Mouse (Mus musculus) hindbrain, embryonic 11.5 days (tissue): ENCODE measurements at regions not wholly inside any gene's neighbourhood (a gene's known extent, or its start where the extent isn't known, plus 50 kb on each side); places are given as distances from the start of the nearest gene placed in this dataset.

ENCODE experiments used
- ATAC-seq: fragments of 200-750 bp; cut with Nextera tagmentation; 2 replicates; pipeline ENCODE4 v1.8.0; 2017; ENCODE audit warnings: mild to moderate bottlenecking, moderate TSS enrichment, moderate library complexity; ENCODE audit not compliant: low FRiP score
- DNase-seq: peaks from one replicate; pipeline ENCODE4 v3.0.0-alpha.2; 2015; ENCODE audit warnings: low spot score
- H3K27ac ChIP-seq: fragments of 300-500 bp; sonication (generic); 2 replicates; pipeline ENCODE4 v1.5.1; 2014; ENCODE audit warnings: mild to moderate bottlenecking, low read depth, low read length
- H3K27me3 ChIP-seq: fragments of 300-500 bp; sonication (generic); 2 replicates; pipeline ENCODE4 v1.6.1; 2014; ENCODE audit warnings: mild to moderate bottlenecking, low read length, moderate library complexity, mixed read lengths; ENCODE audit not compliant: control insufficient read depth, insufficient read depth
- H3K36me3 ChIP-seq: fragments of 300-500 bp; sonication (generic); 2 replicates; pipeline ENCODE4 v1.6.1; 2014; ENCODE audit warnings: mild to moderate bottlenecking, low read length, moderate library complexity, mixed read lengths; ENCODE audit not compliant: control insufficient read depth, insufficient read depth
- H3K4me1 ChIP-seq: fragments of 300-500 bp; sonication (generic); replicated peaks from 2 replicates; pipeline ENCODE4 v1.6.1; 2014; ENCODE audit warnings: low read length, mixed read lengths; ENCODE audit not compliant: control insufficient read depth, insufficient read depth
- H3K4me2 ChIP-seq: fragments of 300-500 bp; sonication (generic); replicated peaks from 2 replicates; pipeline ENCODE4 v1.6.1; 2014; ENCODE audit warnings: mild to moderate bottlenecking, low read depth, low read length
- H3K4me3 ChIP-seq: fragments of 300-500 bp; sonication (generic); 2 replicates; pipeline ENCODE4 v1.5.1; 2014; ENCODE audit warnings: low read depth, low read length
- H3K9ac ChIP-seq: fragments of 300-500 bp; sonication (generic); 2 replicates; pipeline ENCODE4 v1.6.1; 2014; ENCODE audit warnings: low read depth, low read length
- H3K9me3 ChIP-seq: fragments of 300-500 bp; sonication (generic); 2 replicates; pipeline ENCODE4 v1.6.1; 2016; ENCODE audit warnings: low read length; ENCODE audit not compliant: control insufficient read depth
- WGBS: fragments of 180-500 bp; shearing (Covaris S2); extraction: QIAGEN DNeasy Blood & Tissue Kit; methylation state at CpG from one replicate; pipeline ENCODE4 v1.1.7; 2014; 5-methylcytosine and 5-hydroxymethylcytosine counted together

GRCm38 (mm10) chr3:121885265-121886178 is 66.8 kb upstream of the Arhgap29 start:
- Histone ChIP-seq H3K9me3 (no peaks in the 10 kb centered on the region), H3K27ac (no peak overlapping the region), H3K4me2 (no peak overlapping the region), H3K36me3 (no peaks in the 10 kb centered on the region), H3K9ac (no peak overlapping the region), H3K4me3 (no peak overlapping the region), H3K27me3 (0 out of 2 replicates have a peak, but pooled peaks cover 3% of the 10 kb centered on the region), H3K4me1 (no peaks in the 10 kb centered on the region)
- WGBS = 17% methylated on average over 10 of the region's 10 CpGs
- ATAC-seq (no peak; the same call in 1 of the 2 replicates), DNase-seq (peak; percentile 23)

GRCm38 (mm10) chr3:121884328-121885248 is 67.8 kb upstream of the Arhgap29 start:
- H3K27ac ChIP-seq = no peak overlapping the region
- H3K4me3 ChIP-seq = no peak overlapping the region
- no peaks in the 10 kb centered on the region for H3K36me3 ChIP-seq
- H3K9ac ChIP-seq = no peak overlapping the region
- peak; percentile 95 for DNase-seq
- 24% methylated on average over 18 of the region's 18 CpGs for WGBS
- no peaks in the 10 kb centered on the region for H3K4me1 ChIP-seq
- H3K9me3 ChIP-seq = no peaks in the 10 kb centered on the region
- no peak overlapping the region for H3K4me2 ChIP-seq
- peak; percentile 75; the same call in 1 of the 2 replicates for ATAC-seq
- 0 out of 2 replicates have a peak, but pooled peaks cover 3% of the 10 kb centered on the region for H3K27me3 ChIP-seq

- H3K4me1 ChIP-seq = no peaks in the 10 kb centered on the region
- no peaks in the 10 kb centered on the region for H3K9me3 ChIP-seq
- ATAC-seq = no peak
- no peaks in the 10 kb centered on the region for H3K36me3 ChIP-seq
- no peak for DNase-seq
- no peaks in the 10 kb centered on the region for H3K27me3 ChIP-seq
- H3K27ac ChIP-seq = no peak overlapping the region
- no peak overlapping the region for H3K9ac ChIP-seq
- WGBS = 89% methylated on average over 8 of the region's 8 CpGs
- no peak overlapping the region for H3K4me3 ChIP-seq
- no peak overlapping the region for H3K4me2 ChIP-seq
Observed at GRCm38 (mm10) chr3:121880355-121880754, 65.3 kb upstream of the Abcd3 start.

GRCm38 (mm10) chr3:121875072-121875471 is 60.0 kb upstream of the Abcd3 start:
- H3K4me2 ChIP-seq = no peak overlapping the region

GRCm38 (mm10) chr3:121874576-121874975 is 59.5 kb upstream of the Abcd3 start:
- Histone ChIP-seq H3K27ac (no peak overlapping the region), H3K9ac (no peak overlapping the region), H3K36me3 (no peaks in the 10 kb centered on the region), H3K4me3 (no peak overlapping the region), H3K9me3 (no peaks in the 10 kb centered on the region), H3K4me2 (no peak overlapping the region), H3K4me1 (no peaks in the 10 kb centered on the region), H3K27me3 (no peaks in the 10 kb centered on the region)
- 87% methylated on average over 1 of the region's 1 CpGs for WGBS
- ATAC-seq (no peak), DNase-seq (no peak)

More at GRCm38 (mm10) chr3:121875072-121875471, 60.0 kb upstream of the Abcd3 start:
- DNase-seq = no peak
- 85% methylated on average over 4 of the region's 4 CpGs for WGBS
- Histone ChIP-seq H3K27ac (no peak overlapping the region), H3K36me3 (no peaks in the 10 kb centered on the region), H3K27me3 (no peaks in the 10 kb centered on the region), H3K9me3 (no peaks in the 10 kb centered on the region), H3K4me1 (no peaks in the 10 kb centered on the region), H3K4me3 (no peak overlapping the region), H3K9ac (no peak overlapping the region)
- no peak for ATAC-seq

GRCm38 (mm10) chr3:121873572-121873971 is 58.5 kb upstream of the Abcd3 start:
- Histone ChIP-seq H3K9me3 (no peaks in the 10 kb centered on the region), H3K4me3 (no peak overlapping the region), H3K27ac (no peak overlapping the region), H3K4me2 (no peak overlapping the region), H3K4me1 (no peaks in the 10 kb centered on the region), H3K27me3 (no peaks in the 10 kb centered on the region), H3K9ac (no peak overlapping the region), H3K36me3 (no peaks in the 10 kb centered on the region)
- ATAC-seq = no peak
- 73% methylated on average over 2 of the region's 2 CpGs for WGBS
- no peak for DNase-seq

GRCm38 (mm10) chr3:121872685-121873084 is 57.6 kb upstream of the Abcd3 start:
- Histone ChIP-seq H3K4me1 (no peaks in the 10 kb centered on the region), H3K27ac (no peak overlapping the region), H3K27me3 (no peaks in the 10 kb centered on the region), H3K9ac (no peak overlapping the region), H3K9me3 (no peaks in the 10 kb centered on the region), H3K4me3 (no peak overlapping the region), H3K4me2 (no peak overlapping the region), H3K36me3 (no peaks in the 10 kb centered on the region)
- DNase-seq (no peak), ATAC-seq (no peak)
- 92% methylated on average over 3 of the region's 3 CpGs for WGBS

GRCm38 (mm10) chr3:121871795-121872194 is 56.7 kb upstream of the Abcd3 start:
- 79% methylated on average over 4 of the region's 4 CpGs for WGBS
- no peak overlapping the region for H3K27ac ChIP-seq
- no peaks in the 10 kb centered on the region for H3K27me3 ChIP-seq
- no peak overlapping the region for H3K9ac ChIP-seq
- DNase-seq (no peak), ATAC-seq (no peak)
- H3K4me2 ChIP-seq = no peak overlapping the region
- H3K9me3 ChIP-seq = no peaks in the 10 kb centered on the region
- no peak overlapping the region for H3K4me3 ChIP-seq
- no peaks in the 10 kb centered on the region for H3K36me3 ChIP-seq
- no peaks in the 10 kb centered on the region for H3K4me1 ChIP-seq
